Mouse (Mus musculus) cortical plate, adult 2 months (tissue): ENCODE results near the gene Ncoa1. TPM values are rescaled to one million over a fixed set of nuclear protein-coding genes. Genes with fewer than 3 reads are reported as not detected.

Source experiments
- H3K27ac ChIP-seq: fragments of 200-500 bp; 2 replicates; pipeline ENCODE4 v1.5.1; 2012; ENCODE audit warnings: low read length, control low read depth, inconsistent platforms; ENCODE audit not compliant: insufficient read depth
- H3K4me1 ChIP-seq: fragments of 200-500 bp; 2 replicates; pipeline ENCODE4 v1.6.1; 2011; ENCODE audit warnings: low read length; ENCODE audit not compliant: control insufficient read depth, insufficient read depth
- H3K4me3 ChIP-seq: fragments of 200-500 bp; 2 replicates; pipeline ENCODE4 v1.5.1; 2011; ENCODE audit warnings: mild to moderate bottlenecking, low read length, control low read depth; ENCODE audit not compliant: insufficient read depth
- CTCF ChIP-seq: fragments of 200-500 bp; IDR thresholded peaks from 2 replicates; pipeline ENCODE4 v1.5.1; 2011; ENCODE audit warnings: mild to moderate bottlenecking, control low read depth, low read length; ENCODE audit not compliant: insufficient read depth; ENCODE audit errors: extremely low read depth
- POLR2A ChIP-seq: fragments of 200-500 bp; IDR thresholded peaks from 2 replicates; pipeline ENCODE4 v1.6.1; 2011; ENCODE audit warnings: mild to moderate bottlenecking, low read length, control low read depth; ENCODE audit not compliant: insufficient read depth; ENCODE audit errors: extremely low read depth
- polyA plus RNA-seq: library from polyadenylated mRNA; depleted of rRNA; stranded (reverse); fragments of >200 nt; gene quantifications from 2 replicates; pipeline ENCODE4 v1.2.3, GENCODE M21; 2012

The Ncoa1 gene
- polyA plus RNA-seq, 1 experiment: 57.0 TPM

DNA sequence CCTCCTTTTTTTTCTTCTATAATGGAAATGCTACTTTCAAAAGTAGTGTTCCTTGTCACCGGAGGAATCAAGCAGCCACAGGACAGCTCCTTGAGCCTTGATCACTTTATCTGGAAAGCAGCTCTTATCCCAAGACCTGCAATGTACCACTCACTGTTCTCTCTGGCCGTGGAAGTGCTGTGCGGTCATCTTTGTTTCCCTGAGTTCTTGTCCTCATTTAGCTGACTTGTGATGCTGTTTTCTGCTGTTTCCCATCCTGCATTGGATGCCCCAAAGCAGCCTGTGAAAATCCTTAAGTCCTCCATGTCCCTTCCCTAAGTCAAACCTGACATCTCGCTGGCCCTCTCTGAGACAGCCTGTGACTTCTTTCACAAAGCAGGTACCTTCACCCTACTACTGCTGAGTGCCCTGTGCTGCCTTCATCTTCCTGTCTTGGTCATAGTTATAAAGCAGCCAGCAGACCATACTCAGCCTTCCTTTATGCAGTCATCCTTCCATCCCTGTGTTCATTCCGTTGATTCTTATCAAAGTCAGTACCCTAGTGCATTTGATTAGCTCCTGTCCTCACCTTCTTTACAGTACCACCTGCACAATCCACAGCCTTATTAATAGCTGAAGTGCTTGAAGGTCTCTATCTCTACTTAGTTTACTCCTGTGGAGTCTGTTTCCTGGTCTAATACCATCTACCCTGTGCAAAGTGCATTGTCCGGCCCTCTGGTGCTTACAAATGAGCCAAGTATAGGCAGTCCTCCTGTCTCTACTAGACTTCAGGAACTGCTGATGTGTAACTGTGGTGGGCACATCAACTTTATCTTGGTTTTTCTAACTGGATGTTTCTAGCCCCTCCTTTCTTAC, 1.2 kb upstream of the Ncoa1 start:
- H3K4me3 ChIP-seq: no peak overlapping the region
- no peak overlapping the region for H3K27ac ChIP-seq
- peaks cover 8% of the 10 kb centered on the region; the same call in 1 of the 2 replicates for H3K4me1 ChIP-seq
- no peak for TF ChIP-seq POLR2A

DNA sequence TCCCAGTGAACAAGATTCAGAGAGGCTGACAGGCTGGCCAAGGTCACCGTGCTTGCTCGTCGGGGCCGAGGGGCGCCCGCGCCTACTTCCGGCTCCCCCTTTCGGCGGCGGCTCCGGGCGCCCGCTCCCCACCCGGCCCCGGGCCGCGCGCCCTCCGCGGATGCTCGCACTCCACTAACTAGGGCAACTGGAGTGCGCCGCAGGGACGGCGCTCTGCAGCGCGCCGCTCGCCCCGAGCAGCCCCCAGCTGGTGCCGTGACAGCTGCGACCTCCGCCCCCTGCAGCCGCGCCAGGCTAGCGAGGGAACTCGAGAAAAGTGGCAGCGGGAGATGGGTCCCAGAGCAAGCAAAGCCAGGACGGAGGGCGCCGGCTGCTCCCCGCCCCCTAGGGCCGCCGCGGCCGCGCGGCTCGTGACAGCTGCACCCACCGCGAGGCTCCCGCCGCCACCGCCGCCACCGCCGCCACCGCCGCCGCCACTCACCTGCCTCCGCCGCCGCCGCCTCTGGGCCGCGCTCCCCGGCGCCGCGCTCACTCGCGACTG, 621 bp downstream of the Ncoa1 start:
- Histone ChIP-seq H3K4me3 (peak overlapping the region; percentile 94), H3K4me1 (peaks cover 10% of the 10 kb centered on the region; the same call in 1 of the 2 replicates), H3K27ac (peak overlapping the region; percentile 98)
- TF ChIP-seq POLR2A: no peak
- TF ChIP-seq CTCF: no peak

DNA sequence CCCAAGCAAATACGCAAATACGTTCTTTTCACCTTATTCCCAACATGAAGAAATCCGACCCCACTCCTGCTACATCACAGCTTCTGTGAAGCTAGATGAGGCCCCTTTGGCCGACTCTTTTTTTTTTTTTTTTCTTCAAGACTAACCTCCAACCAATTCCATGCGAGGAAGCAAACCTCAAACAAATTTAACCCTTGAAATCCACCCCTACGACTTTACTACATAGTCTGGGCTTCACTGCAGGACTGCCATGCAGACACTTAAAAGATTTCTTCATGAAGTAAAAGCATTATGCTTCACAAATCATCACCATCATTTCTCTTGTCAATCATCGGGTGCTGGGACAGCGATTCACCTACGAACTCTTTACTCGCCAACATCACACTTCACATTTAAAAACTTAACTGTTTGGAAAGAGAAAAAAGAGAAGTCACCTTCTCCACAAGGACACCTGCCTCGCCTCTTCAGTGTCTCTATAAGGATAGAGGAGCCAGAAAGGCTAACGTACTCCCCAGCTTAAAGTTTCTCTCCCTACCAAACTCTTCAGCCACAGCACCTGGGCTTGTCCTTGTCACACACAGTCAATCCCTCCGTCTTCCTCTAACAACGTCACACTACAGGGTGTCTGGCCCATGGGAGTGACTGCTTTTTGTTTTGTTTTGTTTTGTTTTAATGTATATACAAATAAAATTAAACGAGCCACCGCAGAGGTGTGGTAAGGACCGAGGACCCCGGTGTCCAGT, 1.6 kb downstream of the Ncoa1 start:
- Histone ChIP-seq H3K4me1 (peaks cover 10% of the 10 kb centered on the region; the same call in 1 of the 2 replicates), H3K27ac (no peak overlapping the region)
- TF ChIP-seq POLR2A (no peak), CTCF (no peak)

DNA sequence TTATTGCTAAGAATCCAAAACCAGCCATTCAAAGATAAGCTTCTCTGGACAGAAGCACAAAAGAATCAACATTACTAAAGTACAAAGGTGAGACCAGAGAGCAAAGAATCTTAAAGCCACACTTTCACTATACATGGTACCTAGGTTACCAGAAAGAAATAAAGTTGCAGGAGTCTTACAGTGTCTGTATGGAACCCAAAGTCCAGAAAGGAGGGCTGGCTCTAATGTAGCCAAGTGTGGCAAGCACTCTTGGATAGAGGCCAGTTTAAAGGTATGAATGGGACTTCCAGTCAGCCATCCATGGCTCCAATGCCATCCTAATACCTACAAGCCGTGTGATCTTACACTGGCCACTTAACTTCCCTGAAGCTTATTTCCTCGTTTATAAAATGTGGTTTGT, 7.9 kb downstream of the Ncoa1 start:
- no peak for TF ChIP-seq POLR2A
- no peak for TF ChIP-seq CTCF
- Histone ChIP-seq H3K4me3 (no peak overlapping the region), H3K27ac (no peak overlapping the region), H3K4me1 (peaks cover 11% of the 10 kb centered on the region; the same call in 1 of the 2 replicates)

More for the DNA sequence above, 1.6 kb downstream of the Ncoa1 start:
- peak overlapping the region; percentile 94 for H3K4me3 ChIP-seq

DNA sequence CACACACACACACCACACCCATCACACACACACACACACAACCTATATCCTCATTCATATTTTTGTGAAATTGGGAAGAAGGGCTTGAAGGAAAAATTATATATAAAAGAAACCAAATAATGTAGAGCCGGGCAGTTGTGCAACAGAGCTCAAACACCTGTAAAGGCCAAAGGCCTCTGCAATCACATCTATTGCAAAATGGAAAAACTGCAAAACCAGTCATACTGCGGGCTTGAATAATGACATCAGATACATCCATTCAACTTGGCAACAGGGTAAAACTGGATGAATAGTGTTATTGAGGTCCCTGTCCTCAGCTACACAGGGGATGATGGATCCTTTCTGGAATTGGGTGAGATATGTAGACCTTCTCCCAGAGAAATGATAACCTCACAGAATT, 13.3 kb downstream of the Ncoa1 start:
- H3K4me1 ChIP-seq: no peaks in the 10 kb centered on the region; the same call in 1 of the 2 replicates
- H3K4me3 ChIP-seq: no peak overlapping the region
- TF ChIP-seq CTCF (no peak), POLR2A (no peak)
- no peak overlapping the region for H3K27ac ChIP-seq

DNA sequence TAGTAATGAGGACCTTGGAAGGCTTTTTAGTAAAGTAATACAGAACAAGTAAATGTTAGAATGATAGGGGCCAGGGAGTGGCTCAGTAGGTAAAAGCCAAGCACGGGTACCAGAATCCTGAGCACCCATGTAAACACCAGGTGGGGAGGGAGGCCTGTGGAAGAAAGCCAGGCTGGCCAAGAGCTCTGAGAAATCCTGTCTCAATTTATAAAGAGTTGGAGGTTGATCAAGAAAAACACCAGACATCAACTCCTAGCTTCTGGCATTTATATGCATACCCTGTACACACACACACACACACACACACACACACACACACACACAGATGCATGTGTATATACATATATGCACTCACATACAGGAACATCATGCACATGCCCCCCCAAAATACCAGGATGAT, 14.6 kb downstream of the Ncoa1 start:
- TF ChIP-seq POLR2A (no peak), CTCF (no peak)
- H3K4me3 ChIP-seq: no peak overlapping the region
- H3K27ac ChIP-seq: no peak overlapping the region
- H3K4me1 ChIP-seq: no peaks in the 10 kb centered on the region; the same call in 1 of the 2 replicates

DNA sequence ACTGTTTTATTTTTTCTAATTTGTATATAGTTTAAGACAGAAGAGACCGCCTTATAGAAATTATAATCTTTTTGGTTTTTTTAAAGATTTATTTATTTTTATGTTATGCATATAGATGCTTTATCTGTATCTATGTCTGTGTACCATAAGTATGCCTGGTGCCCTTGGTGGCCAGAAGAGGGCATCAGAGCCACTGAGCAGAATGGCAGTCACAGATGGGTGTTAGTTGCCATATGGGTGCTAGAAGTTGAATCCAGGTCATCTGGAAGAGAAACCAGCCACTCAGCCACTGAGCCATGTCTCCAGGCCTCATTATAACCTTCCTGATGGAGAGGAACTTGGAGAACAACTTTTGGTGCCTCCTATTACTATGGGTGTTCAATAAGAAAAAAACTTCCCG, 16.0 kb downstream of the Ncoa1 start:
- Histone ChIP-seq H3K27ac (no peak overlapping the region), H3K4me3 (no peak overlapping the region), H3K4me1 (no peaks in the 10 kb centered on the region; the same call in 1 of the 2 replicates)
- TF ChIP-seq POLR2A (no peak), CTCF (no peak)

DNA sequence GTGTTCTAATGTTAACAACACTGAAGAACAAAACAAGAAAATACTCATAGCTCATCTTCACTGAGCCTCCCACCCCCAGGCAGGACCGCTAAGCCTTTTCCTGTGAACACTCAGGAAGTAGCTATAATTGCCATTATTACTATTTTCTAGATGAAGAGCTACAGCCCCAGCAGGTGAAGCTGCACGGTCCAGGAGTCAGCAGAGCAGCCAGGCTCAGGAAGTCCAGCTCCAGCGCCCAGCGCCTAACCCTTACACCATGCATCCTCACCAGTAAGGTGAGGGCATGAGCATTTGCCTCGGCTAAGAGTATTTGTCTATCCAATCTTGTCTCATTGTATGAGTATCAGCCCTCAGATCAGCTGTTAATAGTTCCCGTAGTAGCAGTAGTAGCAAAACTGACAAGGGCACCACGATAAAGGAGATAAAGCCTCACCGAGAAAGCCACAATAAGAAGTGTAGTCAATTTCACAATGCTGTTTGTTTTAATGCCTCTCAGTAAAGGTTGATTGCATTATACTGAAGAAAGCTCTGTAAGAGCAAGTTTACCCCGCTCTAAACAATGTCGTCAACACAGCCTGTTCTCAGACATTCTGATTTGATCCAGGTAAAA, 21.9 kb downstream of the Ncoa1 start:
- Histone ChIP-seq H3K4me1 (peaks cover 6% of the 10 kb centered on the region), H3K27ac (no peak overlapping the region), H3K4me3 (no peak overlapping the region)
- TF ChIP-seq POLR2A: no peak
- TF ChIP-seq CTCF: no peak

DNA sequence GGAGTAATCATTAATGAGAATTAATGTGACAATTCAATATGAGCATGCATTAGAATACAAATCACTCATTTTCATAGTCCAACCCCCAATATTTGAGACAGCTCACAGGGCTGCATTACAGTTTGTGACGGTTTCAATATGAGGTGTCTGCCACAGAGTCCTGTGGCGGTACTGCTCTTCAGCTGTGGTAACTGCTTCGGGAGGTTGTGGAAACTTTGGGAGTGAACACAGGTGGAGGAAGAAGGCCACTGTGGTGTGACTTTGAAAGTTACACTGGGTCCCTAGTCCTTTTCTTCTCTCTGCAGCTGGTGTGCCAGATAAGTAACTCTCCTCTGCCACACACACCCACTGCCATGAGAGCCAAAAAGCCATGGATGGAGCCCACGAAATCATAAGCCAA, 22.7 kb downstream of the Ncoa1 start:
- no peak for TF ChIP-seq POLR2A
- no peak for TF ChIP-seq CTCF
- H3K4me3 ChIP-seq: no peak overlapping the region
- H3K4me1 ChIP-seq: peaks cover 6% of the 10 kb centered on the region
- H3K27ac ChIP-seq: no peak overlapping the region
